Mouse (Mus musculus): ENCODE measurements around the gene Arxes1.

DNA sequence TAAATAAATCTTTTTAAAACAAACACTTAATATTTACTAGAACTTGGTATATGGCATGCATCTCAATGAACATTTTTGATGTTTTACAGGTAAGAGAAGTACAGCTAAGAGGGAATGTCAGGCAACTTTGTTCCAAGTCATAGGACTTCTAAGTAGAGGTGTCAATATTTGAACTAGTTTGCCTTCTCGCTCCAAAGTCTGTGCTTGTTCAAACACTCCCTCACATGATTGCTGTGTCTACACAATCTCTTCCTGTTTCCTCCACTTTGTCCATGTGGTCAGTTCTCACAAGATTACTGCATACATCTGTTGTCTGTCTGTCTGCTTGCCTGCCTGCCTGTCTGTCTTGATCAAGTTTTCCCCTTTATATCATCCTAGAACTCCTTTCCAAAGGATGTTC lies 27.5 kb downstream of the Arxes1 start:
- TF ChIP-seq CTCF (IDR thresholded peaks at IDR 0.05; ENCODE audit: extremely low read depth, insufficient read depth, insufficient read length, insufficient replicate concordance) (no peak), POLR2A (IDR thresholded peaks at IDR 0.05; ENCODE audit: low read depth, low read length) (no peak)

Data from spleen, adult 2 months (tissue).